Mouse (Mus musculus) heart, postnatal 0 days (tissue): ENCODE results near the gene Tmprss4. TPM values are rescaled to one million over a fixed set of nuclear protein-coding genes. Genes with fewer than 3 reads are reported as not detected.

ENCODE experiments used
- ATAC-seq: fragments of 200-750 bp; cut with Nextera tagmentation; 2 replicates; pipeline ENCODE4 v1.8.0; 2017; ENCODE audit warnings: low read depth, moderate number of reproducible peaks, moderate library complexity; ENCODE audit not compliant: insufficient read depth
- DNase-seq: peaks from one replicate; pipeline ENCODE4 v3.0.0-alpha.2; 2016; ENCODE audit warnings: low spot score
- H3K27ac ChIP-seq: fragments of 300-500 bp; sonication (generic); 2 replicates; pipeline ENCODE4 v1.5.1; 2014; ENCODE audit warnings: low read depth, mild to moderate bottlenecking
- H3K27me3 ChIP-seq: fragments of 300-500 bp; sonication (generic); 2 replicates; pipeline ENCODE4 v1.6.1; 2014; ENCODE audit warnings: low read length, mixed read lengths; ENCODE audit not compliant: control insufficient read depth, insufficient read depth
- H3K36me3 ChIP-seq: fragments of 300-500 bp; sonication (generic); replicated peaks from 2 replicates; pipeline ENCODE4 v1.6.1; 2014; ENCODE audit warnings: low read length, mixed read lengths; ENCODE audit not compliant: control insufficient read depth, insufficient read depth
- H3K4me1 ChIP-seq: fragments of 300-500 bp; sonication (generic); 2 replicates; pipeline ENCODE4 v1.6.1; 2014; ENCODE audit warnings: antibody characterized with exemption; ENCODE audit not compliant: control insufficient read depth, insufficient read depth
- H3K4me2 ChIP-seq: fragments of 300-500 bp; sonication (generic); 2 replicates; pipeline ENCODE4 v1.6.1; 2014; ENCODE audit warnings: low read depth, mild to moderate bottlenecking, low read length, moderate library complexity
- H3K4me3 ChIP-seq: fragments of 300-500 bp; sonication (generic); 2 replicates; pipeline ENCODE4 v1.5.1; 2014; ENCODE audit warnings: low read depth, low read length
- H3K9ac ChIP-seq: fragments of 300-500 bp; sonication (generic); replicated peaks from 2 replicates; pipeline ENCODE4 v1.6.1; 2014; ENCODE audit warnings: low read depth, low read length, mixed read lengths
- H3K9me3 ChIP-seq: fragments of 300-500 bp; sonication (generic); replicated peaks from 2 replicates; pipeline ENCODE4 v1.6.1; 2016; ENCODE audit warnings: low read length; ENCODE audit not compliant: control insufficient read depth
- CTCF ChIP-seq: IDR thresholded peaks from 2 replicates; pipeline ENCODE4 v1.5.1; 2016; ENCODE audit warnings: antibody characterized with exemption, control low read depth, low read depth
- EP300 ChIP-seq: IDR thresholded peaks from 2 replicates; pipeline ENCODE4 v1.6.1; 2016; ENCODE audit warnings: antibody characterized with exemption, low read depth
- WGBS: fragments of 180-500 bp; shearing (Covaris S2); extraction: QIAGEN DNeasy Blood & Tissue Kit; methylation state at CpG from one replicate; pipeline ENCODE4 v1.1.7; 2014; 5-methylcytosine and 5-hydroxymethylcytosine counted together
- polyA plus RNA-seq: library from polyadenylated mRNA; unstranded; fragments of >200 nt; fragmentation: Nextera tagmentation; extraction: Ambion mirVana; gene quantifications from 2 replicates; pipeline ENCODE4 v1.2.1, GENCODE M21; 2015
- total RNA-seq: library from RNA; depleted of rRNA; stranded (reverse); fragments of >200 nt; gene quantifications from 2 replicates; pipeline ENCODE4 v1.2.3, GENCODE M21; 2014; ENCODE audit warnings: low replicate concordance

Tmprss4 gene
- total and polyA plus RNA-seq, 2 experiments from 2014 or later, result not detected

GRCm38 (mm10) chr9:45205143-45205542, 1.3 kb upstream of the Tmprss4 start:
- 75% methylated on average over 5 of the region's 5 CpGs for WGBS
- Histone ChIP-seq H3K4me3 (no peak overlapping the region), H3K36me3 (no peaks in the 10 kb centered on the region), H3K9me3 (no peaks in the 10 kb centered on the region), H3K9ac (no peak overlapping the region), H3K4me1 (no peaks in the 10 kb centered on the region), H3K27ac (no peak overlapping the region), H3K27me3 (no peaks in the 10 kb centered on the region), H3K4me2 (no peak overlapping the region)
- DNase-seq (no peak), ATAC-seq (no peak)
- TF ChIP-seq CTCF, result no peak
- TF ChIP-seq EP300, result no peak

GRCm38 (mm10) chr9:45202021-45202798, 1.7 kb downstream of the Tmprss4 start:
- H3K4me1 ChIP-seq, result no peaks in the 10 kb centered on the region
- DNase-seq (no peak), ATAC-seq (no peak)
- no peak overlapping the region for H3K9ac ChIP-seq
- no peak overlapping the region for H3K4me3 ChIP-seq
- WGBS, result 61% methylated on average over 9 of the region's 9 CpGs
- no peak overlapping the region for H3K4me2 ChIP-seq
- no peaks in the 10 kb centered on the region for H3K9me3 ChIP-seq
- no peaks in the 10 kb centered on the region for H3K36me3 ChIP-seq
- TF ChIP-seq EP300, result no peak
- TF ChIP-seq CTCF, result no peak
- no peaks in the 10 kb centered on the region for H3K27me3 ChIP-seq
- no peak overlapping the region for H3K27ac ChIP-seq

- Histone ChIP-seq H3K36me3 (no peaks in the 10 kb centered on the region), H3K27me3 (no peaks in the 10 kb centered on the region), H3K27ac (no peak overlapping the region), H3K9me3 (no peaks in the 10 kb centered on the region), H3K4me1 (no peaks in the 10 kb centered on the region), H3K9ac (no peak overlapping the region), H3K4me2 (no peak overlapping the region), H3K4me3 (no peak overlapping the region)
- WGBS, result 76% methylated on average over 5 of the region's 5 CpGs
- DNase-seq (no peak), ATAC-seq (no peak)
- no peak for TF ChIP-seq EP300
- no peak for TF ChIP-seq CTCF
Observed at GRCm38 (mm10) chr9:45201319-45201947, 2.5 kb downstream of the Tmprss4 start.

- Histone ChIP-seq H3K4me3 (no peak overlapping the region), H3K9ac (no peak overlapping the region), H3K27ac (no peak overlapping the region), H3K4me2 (no peak overlapping the region), H3K9me3 (no peaks in the 10 kb centered on the region), H3K36me3 (no peaks in the 10 kb centered on the region), H3K4me1 (no peaks in the 10 kb centered on the region), H3K27me3 (peaks cover 2% of the 10 kb centered on the region; the same call in 1 of the 2 replicates)
- no peak for TF ChIP-seq CTCF
- TF ChIP-seq EP300, result no peak
- DNase-seq (no peak), ATAC-seq (no peak)
- 61% methylated on average over 5 of the region's 5 CpGs for WGBS
Observed at GRCm38 (mm10) chr9:45197549-45197948, 6.3 kb downstream of the Tmprss4 start.

GRCm38 (mm10) chr9:45196125-45196830, 7.6 kb downstream of the Tmprss4 start:
- no peak overlapping the region for H3K4me3 ChIP-seq
- no peak for ATAC-seq
- peaks cover 2% of the 10 kb centered on the region; the same call in 1 of the 2 replicates for H3K27me3 ChIP-seq
- no peak for DNase-seq
- H3K27ac ChIP-seq, result no peak overlapping the region
- H3K9me3 ChIP-seq, result no peaks in the 10 kb centered on the region
- WGBS, result 65% methylated on average over 8 of the region's 8 CpGs
- TF ChIP-seq EP300 (no peak), CTCF (no peak)
- H3K4me1 ChIP-seq, result no peaks in the 10 kb centered on the region
- no peak overlapping the region for H3K4me2 ChIP-seq
- H3K9ac ChIP-seq, result no peak overlapping the region
- no peaks in the 10 kb centered on the region for H3K36me3 ChIP-seq
